In the genomic region with DNA sequence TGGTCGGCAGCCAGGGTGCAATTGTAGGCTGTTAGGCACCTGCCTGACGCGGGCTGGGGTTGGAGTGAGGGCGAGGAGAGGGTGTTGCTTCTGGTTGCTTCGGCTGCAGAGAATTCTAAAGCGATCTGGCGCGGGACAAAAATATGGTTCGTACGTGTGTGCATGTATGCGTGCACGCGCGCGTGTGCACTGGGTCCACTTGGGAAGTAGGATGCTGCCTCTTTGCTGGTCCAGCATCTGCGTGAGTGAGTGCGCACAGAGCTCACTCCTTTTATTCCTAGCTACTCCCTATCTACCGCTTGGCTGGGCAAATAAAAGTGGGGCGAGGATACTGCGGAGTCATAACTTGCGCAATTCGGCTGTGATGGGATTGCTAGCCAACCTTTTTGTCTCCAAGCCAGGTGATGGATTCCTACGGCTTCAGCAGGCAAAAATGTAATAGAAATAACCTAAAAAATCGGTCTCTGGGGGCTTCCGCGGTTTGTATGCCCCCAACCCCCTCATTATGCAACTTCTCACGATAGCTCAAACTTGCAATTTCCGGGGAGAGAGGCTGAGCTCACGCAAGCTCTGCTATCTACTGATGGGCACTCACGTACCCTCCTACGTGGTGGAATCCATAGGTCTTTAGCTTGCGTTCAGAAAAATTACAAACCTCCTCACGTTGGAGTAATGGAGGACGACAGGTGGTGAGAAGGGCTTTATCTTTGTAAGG, we compare ENCODE assay signal across 9 mouse cellular contexts. TPM values are rescaled to one million over a fixed set of nuclear protein-coding genes. Genes with fewer than 3 reads are reported as not detected.
DNase-seq lines count a peak whose midpoint lies in the region; ATAC-seq and TF ChIP-seq lines count a peak whose summit lies in the region.
"Had no signal": no experiment of that assay in that cellular context is flagged by ENCODE, and none has a peak within 500 bp of the region (broad histone marks: within the 10 kb centered on the region; RNA-seq: fewer than 3 reads in every experiment).

No protein-coding gene starts in this region.

- no peaks in the 10 kb centered on the region for H3K9me3 ChIP-seq in heart, embryonic 10.5 days
- H3K9me3 ChIP-seq in forebrain, embryonic 15.5 days = no peaks in the 10 kb centered on the region
- H3K9me3 ChIP-seq in kidney, embryonic 15.5 days (replicated peaks) = no peaks in the 10 kb centered on the region
- no peaks in the 10 kb centered on the region for H3K9me3 ChIP-seq in liver, embryonic 15.5 days (replicated peaks)

- intact Hi-C loops in heart, postnatal 14 days (cut with DNase I) = loop anchor here (10.0 kb wide), 2 partner anchors 493 to 643 kb away; no protein-coding TSS in a partner anchor

- H3K27me3 ChIP-seq in heart, embryonic 10.5 days (ENCODE audit: insufficient read depth, poor library complexity, severe bottlenecking) = no peaks in the 10 kb centered on the region
- no peaks in the 10 kb centered on the region for H3K27me3 ChIP-seq in forebrain, embryonic 15.5 days
- peaks cover 3% of the 10 kb centered on the region; the same call in 1 of the 2 replicates for H3K27me3 ChIP-seq in kidney, embryonic 15.5 days
- peaks cover 76% of the 10 kb centered on the region for H3K27me3 ChIP-seq in liver, embryonic 15.5 days

- peak overlapping the region; percentile 98 for H3K4me2 ChIP-seq in forebrain, embryonic 15.5 days (replicated peaks)
- H3K4me2 ChIP-seq in kidney, embryonic 15.5 days = peak overlapping the region; percentile 95
- peak overlapping the region; percentile 41 for H3K4me2 ChIP-seq in liver, embryonic 15.5 days

- H3K27ac ChIP-seq in heart, embryonic 10.5 days = peak overlapping the region; percentile 82
- peak overlapping the region; percentile 81 for H3K27ac ChIP-seq in forebrain, embryonic 15.5 days (replicated peaks)
- peak overlapping the region; percentile 74 for H3K27ac ChIP-seq in kidney, embryonic 15.5 days
- no peak overlapping the region for H3K27ac ChIP-seq in liver, embryonic 15.5 days (replicated peaks)

- peak overlapping the region; percentile 57 for H3K9ac ChIP-seq in forebrain, embryonic 15.5 days (replicated peaks)
- peak overlapping the region; percentile 48 for H3K9ac ChIP-seq in kidney, embryonic 15.5 days
- no peak overlapping the region for H3K9ac ChIP-seq in liver, embryonic 15.5 days

- WGBS in heart, embryonic 10.5 days = under 1% methylated on average over 34 of the region's 34 CpGs
- under 1% methylated on average over 34 of the region's 34 CpGs for WGBS in forebrain, embryonic 15.5 days
- under 1% methylated on average over 34 of the region's 34 CpGs for WGBS in kidney, embryonic 15.5 days
- WGBS in liver, embryonic 15.5 days (ENCODE audit: insufficient replicate concordance) = under 1% methylated on average over 34 of the region's 34 CpGs

- peaks cover 16% of the 10 kb centered on the region; the same call in 1 of the 2 replicates for H3K36me3 ChIP-seq in heart, embryonic 10.5 days
- H3K36me3 ChIP-seq in forebrain, embryonic 15.5 days = no peaks in the 10 kb centered on the region
- no peaks in the 10 kb centered on the region for H3K36me3 ChIP-seq in kidney, embryonic 15.5 days
- H3K36me3 ChIP-seq in liver, embryonic 15.5 days (replicated peaks) = no peaks in the 10 kb centered on the region

- no peak for DNase-seq in heart, embryonic 10.5 days (ENCODE audit: low spot score)
- no peak for DNase-seq in heart, postnatal 14 days
- peak; percentile 86 for DNase-seq in brain, embryonic 14.5 days (ENCODE audit: low read depth)
- DNase-seq in right cerebral cortex, postnatal 36 days (ENCODE audit: low spot score in 2 of 2) = peak; percentile 75
- no peak for DNase-seq in urinary bladder, postnatal 25 days (ENCODE audit: low spot score)

- peak overlapping the region; percentile 85 for H3K4me3 ChIP-seq in heart, embryonic 10.5 days
- peak overlapping the region; percentile 57 for H3K4me3 ChIP-seq in forebrain, embryonic 15.5 days
- H3K4me3 ChIP-seq in kidney, embryonic 15.5 days (replicated peaks) = peak overlapping the region; percentile 56
- H3K4me3 ChIP-seq in liver, embryonic 15.5 days (replicated peaks) = peak overlapping the region; percentile 23; the same call in 1 of the 2 replicates

- TF ChIP-seq POLR2A in brain, embryonic 14.5 days (IDR thresholded peaks at IDR 0.05; ENCODE audit: borderline replicate concordance, extremely low read depth, insufficient read depth, insufficient read length, poor library complexity, severe bottlenecking) = no peak

- TF ChIP-seq CTCF in brain, embryonic 14.5 days (IDR thresholded peaks at IDR 0.05; ENCODE audit: borderline replicate concordance, extremely low read depth, insufficient read depth, insufficient read length) = no peak

- peak; percentile 17; the same call in 1 of the 2 replicates for ATAC-seq in forebrain, embryonic 15.5 days (replicated peaks)
- no peak for ATAC-seq in kidney, embryonic 15.5 days (replicated peaks; ENCODE audit: low FRiP score)
- no peak for ATAC-seq in liver, embryonic 15.5 days (ENCODE audit: insufficient read depth)
- ATAC-seq: Patski had no signal

- H3K4me1 ChIP-seq in heart, embryonic 10.5 days = peaks cover 46% of the 10 kb centered on the region
- peaks cover 64% of the 10 kb centered on the region for H3K4me1 ChIP-seq in forebrain, embryonic 15.5 days
- peaks cover 71% of the 10 kb centered on the region for H3K4me1 ChIP-seq in kidney, embryonic 15.5 days
- H3K4me1 ChIP-seq in liver, embryonic 15.5 days (replicated peaks) = peaks cover 35% of the 10 kb centered on the region

RNA-seq across cellular contexts. Expression of a gene that starts 2.8 kb away (rescaled TPM):
- 158 and 178 TPM in 2 replicates for polyA plus RNA-seq in heart, embryonic 10.5 days (2016; fragmentation: Nextera tagmentation; extraction: Ambion mirVana)
- 100 to 1,000 TPM; 139 to 161 TPM for total RNA-seq in heart, postnatal 14 days (2021)
- polyA plus RNA-seq in brain, embryonic 14.5 days (2012; rRNA removed) = 31.0 and 73.8 TPM in 2 replicates
- 22.0 and 24.4 TPM in 2 replicates for polyA plus RNA-seq in forebrain, embryonic 15.5 days (2015; fragmentation: Nextera tagmentation; extraction: Ambion mirVana)
- 90.4 and 94.0 TPM in 2 replicates for polyA plus RNA-seq in kidney, embryonic 15.5 days (2015; fragmentation: Nextera tagmentation; extraction: Ambion mirVana)
- polyA plus RNA-seq in liver, embryonic 15.5 days (2015; fragmentation: Nextera tagmentation; extraction: Ambion mirVana) = 2.0 and 2.2 TPM in 2 replicates

RNA-seq across cellular contexts. Expression of a gene that starts 47.6 kb away (rescaled TPM):
- polyA plus RNA-seq in heart, embryonic 10.5 days (2016; fragmentation: Nextera tagmentation; extraction: Ambion mirVana) = 137 and 226 TPM in 2 replicates
- 1 to 10 TPM; 1.1 to 1.3 TPM for total RNA-seq in heart, postnatal 14 days (2021)
- 328 and 384 TPM in 2 replicates for polyA plus RNA-seq in brain, embryonic 14.5 days (2012; rRNA removed)
- polyA plus RNA-seq in forebrain, embryonic 15.5 days (2015; fragmentation: Nextera tagmentation; extraction: Ambion mirVana) = 336 and 343 TPM in 2 replicates
- polyA plus RNA-seq in kidney, embryonic 15.5 days (2015; fragmentation: Nextera tagmentation; extraction: Ambion mirVana) = 138 and 150 TPM in 2 replicates
- polyA plus RNA-seq in liver, embryonic 15.5 days (2015; fragmentation: Nextera tagmentation; extraction: Ambion mirVana) = 8.7 and 16.4 TPM in 2 replicates

Comparison
In these comparisons a context has a peak if more than half of its experiments do, and no peak if none do; other contexts are left out.
1. DNase-seq: peak in brain, embryonic 14.5 days (single experiment) and right cerebral cortex, postnatal 36 days (2 of 2); none in heart, embryonic 10.5 days (single experiment), heart, postnatal 14 days (0 of 2) and urinary bladder, postnatal 25 days (single experiment).
2. H3K4me3 ChIP-seq: peak in every context shown above with its lines; median percentile 85 in heart, embryonic 10.5 days; 57 in forebrain, embryonic 15.5 days; 56 in kidney, embryonic 15.5 days; 23 in liver, embryonic 15.5 days.
3. H3K4me2 ChIP-seq: peak in every context shown above with its lines; median percentile 98 in forebrain, embryonic 15.5 days; 95 in kidney, embryonic 15.5 days; 41 in liver, embryonic 15.5 days.